Mouse (Mus musculus): ENCODE measurements around the gene Nsg2.

The Nsg2 gene

GRCm38 (mm10) chr11:32087779-32088442, 87.6 kb downstream of the Nsg2 start:
- no peak for DNase-seq

- no peak for DNase-seq
Measured at GRCm38 (mm10) chr11:32095793-32096192, 95.5 kb downstream of the Nsg2 start.

GRCm38 (mm10) chr11:32096346-32096745, 96.1 kb downstream of the Nsg2 start:
- no peak for DNase-seq

- no peak for DNase-seq
Measured at GRCm38 (mm10) chr11:32101059-32101632, 100.9 kb downstream of the Nsg2 start.

GRCm38 (mm10) chr11:32102976-32103375, 102.7 kb downstream of the Nsg2 start:
- no peak for DNase-seq

GRCm38 (mm10) chr11:32104406-32105116, 104.3 kb downstream of the Nsg2 start:
- no peak for DNase-seq

- no peak for DNase-seq
Measured at GRCm38 (mm10) chr11:32105750-32106646, 105.7 kb downstream of the Nsg2 start.

GRCm38 (mm10) chr11:32106647-32106985, 106.4 kb downstream of the Nsg2 start:
- DNase-seq = no peak

- DNase-seq = no peak
Measured at GRCm38 (mm10) chr11:32108441-32108840, 108.2 kb downstream of the Nsg2 start.
